Mouse (Mus musculus) liver, postnatal 0 days (tissue): ENCODE measurements around the gene Ppp1r15b. TPM values are rescaled to one million over a fixed set of nuclear protein-coding genes. Genes with fewer than 3 reads are reported as not detected.
A peak's percentile ranks its signal among the peaks of the same experiment; 100 is the strongest.

Experiments
- ATAC-seq: fragments of 200-750 bp; cut with Nextera tagmentation; 2 replicates; pipeline ENCODE4 v1.8.0; 2017; ENCODE audit warnings: mild to moderate bottlenecking, moderate library complexity
- DNase-seq: peaks from one replicate; pipeline ENCODE4 v3.0.0-alpha.2; 2016
- H3K27ac ChIP-seq: fragments of 300-500 bp; sonication (generic); 2 replicates; pipeline ENCODE4 v1.5.1; 2014; ENCODE audit warnings: antibody characterized with exemption, moderate library complexity, mild to moderate bottlenecking, low read depth
- H3K27me3 ChIP-seq: fragments of 300-500 bp; sonication (generic); 2 replicates; pipeline ENCODE4 v1.6.1; 2014; ENCODE audit warnings: low read length, control low read depth, mixed read lengths; ENCODE audit not compliant: insufficient read depth
- H3K36me3 ChIP-seq: fragments of 300-500 bp; sonication (generic); replicated peaks from 2 replicates; pipeline ENCODE4 v1.6.1; 2014; ENCODE audit warnings: mild to moderate bottlenecking, control low read depth, low read length, moderate library complexity, mixed read lengths; ENCODE audit not compliant: insufficient read depth
- H3K4me1 ChIP-seq: fragments of 300-500 bp; sonication (generic); 2 replicates; pipeline ENCODE4 v1.6.1; 2014; ENCODE audit warnings: antibody characterized with exemption, mild to moderate bottlenecking, control low read depth; ENCODE audit not compliant: insufficient read depth
- H3K4me2 ChIP-seq: fragments of 300-500 bp; sonication (generic); 2 replicates; pipeline ENCODE4 v1.6.1; 2014; ENCODE audit warnings: low read depth, mild to moderate bottlenecking, low read length, moderate library complexity, mixed read lengths
- H3K4me3 ChIP-seq: fragments of 300-500 bp; sonication (generic); 2 replicates; pipeline ENCODE4 v1.5.1; 2014; ENCODE audit warnings: low read depth, low read length
- H3K9ac ChIP-seq: fragments of 300-500 bp; sonication (generic); replicated peaks from 2 replicates; pipeline ENCODE4 v1.6.1; 2014; ENCODE audit warnings: mild to moderate bottlenecking, moderate library complexity
- H3K9me3 ChIP-seq: fragments of 300-500 bp; sonication (generic); 2 replicates; pipeline ENCODE4 v1.6.1; 2016; ENCODE audit warnings: mild to moderate bottlenecking, control low read depth, low read length, mixed read lengths
- CTCF ChIP-seq: sonication (generic); IDR thresholded peaks from 2 replicates; pipeline ENCODE4 v1.5.1; 2016; ENCODE audit warnings: antibody characterized with exemption, low read depth
- EP300 ChIP-seq: IDR thresholded peaks from 2 replicates; pipeline ENCODE4 v1.6.1; 2016; ENCODE audit warnings: antibody characterized with exemption, low read depth, mild to moderate bottlenecking
- WGBS: fragments of 180-500 bp; shearing (Covaris S2); extraction: QIAGEN DNeasy Blood & Tissue Kit; methylation state at CpG from one replicate; pipeline ENCODE4 v1.1.7; 2014; ENCODE audit not compliant: insufficient replicate concordance; 5-methylcytosine and 5-hydroxymethylcytosine counted together
- polyA plus RNA-seq: library from polyadenylated mRNA; unstranded; fragments of >200 nt; fragmentation: Nextera tagmentation; extraction: Ambion mirVana; gene quantifications from 2 replicates; pipeline ENCODE4 v1.2.1, GENCODE M21; 2015

Gene Ppp1r15b
- polyA plus RNA-seq, 1 experiment from 2014 or later = 27.0 TPM

- DNase-seq = no peak
- Histone ChIP-seq H3K9ac (no peak overlapping the region), H3K36me3 (no peaks in the 10 kb centered on the region), H3K4me2 (no peak overlapping the region), H3K4me3 (no peak overlapping the region), H3K4me1 (0 out of 2 replicates have a peak, but pooled peaks cover 2% of the 10 kb centered on the region), H3K27ac (no peak overlapping the region), H3K27me3 (no peaks in the 10 kb centered on the region), H3K9me3 (peaks cover 4% of the 10 kb centered on the region; the same call in 1 of the 2 replicates)
- no peak for TF ChIP-seq EP300
- no peak for TF ChIP-seq CTCF
- ATAC-seq = no peak
- 67% methylated on average over 5 of the region's 5 CpGs for WGBS
Observed at GRCm38 (mm10) chr1:133147324-133147723, 16.4 kb downstream of the Ppp1r15b start.

- Histone ChIP-seq H3K4me2 (no peak overlapping the region), H3K36me3 (no peaks in the 10 kb centered on the region), H3K4me3 (no peak overlapping the region), H3K9ac (no peak overlapping the region), H3K27ac (no peak overlapping the region), H3K27me3 (no peaks in the 10 kb centered on the region), H3K4me1 (0 out of 2 replicates have a peak, but pooled peaks cover 2% of the 10 kb centered on the region), H3K9me3 (peaks cover 4% of the 10 kb centered on the region; the same call in 1 of the 2 replicates)
- 86% methylated on average over 8 of the region's 8 CpGs for WGBS
- ATAC-seq (no peak), DNase-seq (no peak)
- TF ChIP-seq EP300 (no peak), CTCF (no peak)
Observed at GRCm38 (mm10) chr1:133148122-133148521, 17.2 kb downstream of the Ppp1r15b start.

GRCm38 (mm10) chr1:133150556-133150955 is 19.6 kb downstream of the Ppp1r15b start:
- Histone ChIP-seq H3K4me2 (no peak overlapping the region), H3K9me3 (peaks cover 4% of the 10 kb centered on the region; the same call in 1 of the 2 replicates), H3K27me3 (no peaks in the 10 kb centered on the region), H3K9ac (no peak overlapping the region), H3K4me3 (no peak overlapping the region), H3K4me1 (0 out of 2 replicates have a peak, but pooled peaks cover 2% of the 10 kb centered on the region), H3K36me3 (no peaks in the 10 kb centered on the region), H3K27ac (no peak overlapping the region)
- WGBS = 85% methylated on average over 2 of the region's 2 CpGs
- ATAC-seq (no peak), DNase-seq (no peak)
- TF ChIP-seq EP300 (no peak), CTCF (no peak)

GRCm38 (mm10) chr1:133152213-133152612 is 21.3 kb downstream of the Ppp1r15b start:
- no peaks in the 10 kb centered on the region for H3K27me3 ChIP-seq
- no peaks in the 10 kb centered on the region for H3K4me1 ChIP-seq
- ATAC-seq (no peak), DNase-seq (no peak)
- peaks cover 4% of the 10 kb centered on the region; the same call in 1 of the 2 replicates for H3K9me3 ChIP-seq
- H3K27ac ChIP-seq = no peak overlapping the region
- TF ChIP-seq CTCF (no peak), EP300 (no peak)
- H3K9ac ChIP-seq = no peak overlapping the region
- no peaks in the 10 kb centered on the region for H3K36me3 ChIP-seq
- no peak overlapping the region for H3K4me3 ChIP-seq
- H3K4me2 ChIP-seq = no peak overlapping the region
- WGBS = 82% methylated on average over 3 of the region's 3 CpGs

- 75% methylated on average over 6 of the region's 6 CpGs for WGBS
- no peaks in the 10 kb centered on the region for H3K9me3 ChIP-seq
- ATAC-seq (no peak), DNase-seq (no peak)
- no peak overlapping the region for H3K9ac ChIP-seq
- H3K36me3 ChIP-seq = no peaks in the 10 kb centered on the region
- peaks cover 7% of the 10 kb centered on the region for H3K27me3 ChIP-seq
- H3K4me3 ChIP-seq = no peak overlapping the region
- H3K27ac ChIP-seq = no peak overlapping the region
- peaks cover 3% of the 10 kb centered on the region; the same call in 1 of the 2 replicates for H3K4me1 ChIP-seq
- TF ChIP-seq CTCF (no peak), EP300 (no peak)
- no peak overlapping the region for H3K4me2 ChIP-seq
Observed at GRCm38 (mm10) chr1:133155270-133155669, 24.3 kb downstream of the Ppp1r15b start.

GRCm38 (mm10) chr1:133159128-133159564 is 28.2 kb downstream of the Ppp1r15b start:
- WGBS = 21% methylated on average over 7 of the region's 7 CpGs
- H3K9ac ChIP-seq = no peak overlapping the region
- H3K4me3 ChIP-seq = no peak overlapping the region
- H3K36me3 ChIP-seq = no peaks in the 10 kb centered on the region
- DNase-seq (no peak), ATAC-seq (no peak)
- H3K27me3 ChIP-seq = peaks cover 37% of the 10 kb centered on the region
- peaks cover 3% of the 10 kb centered on the region; the same call in 1 of the 2 replicates for H3K4me1 ChIP-seq
- H3K27ac ChIP-seq = no peak overlapping the region
- TF ChIP-seq CTCF (no peak), EP300 (no peak)
- H3K4me2 ChIP-seq = peak overlapping the region; percentile 57
- H3K9me3 ChIP-seq = no peaks in the 10 kb centered on the region

- H3K9me3 ChIP-seq = no peaks in the 10 kb centered on the region
- whole genome bisulfite sequencing = 54% methylated on average over 4 of the region's 4 CpGs
- no peak overlapping the region for H3K27ac ChIP-seq
- H3K4me2 ChIP-seq = no peak overlapping the region
- H3K4me1 ChIP-seq = peaks cover 9% of the 10 kb centered on the region; the same call in 1 of the 2 replicates
- ATAC-seq (no peak), DNase-seq (no peak)
- TF ChIP-seq EP300 (no peak), CTCF (no peak)
- H3K9ac ChIP-seq = no peak overlapping the region
- H3K36me3 ChIP-seq = no peaks in the 10 kb centered on the region
- no peak overlapping the region for H3K4me3 ChIP-seq
- peaks cover 56% of the 10 kb centered on the region for H3K27me3 ChIP-seq
Observed at GRCm38 (mm10) chr1:133161559-133161958, 30.6 kb downstream of the Ppp1r15b start.
